8 mouse cellular contexts compared by ENCODE assay signal in the genomic region with DNA sequence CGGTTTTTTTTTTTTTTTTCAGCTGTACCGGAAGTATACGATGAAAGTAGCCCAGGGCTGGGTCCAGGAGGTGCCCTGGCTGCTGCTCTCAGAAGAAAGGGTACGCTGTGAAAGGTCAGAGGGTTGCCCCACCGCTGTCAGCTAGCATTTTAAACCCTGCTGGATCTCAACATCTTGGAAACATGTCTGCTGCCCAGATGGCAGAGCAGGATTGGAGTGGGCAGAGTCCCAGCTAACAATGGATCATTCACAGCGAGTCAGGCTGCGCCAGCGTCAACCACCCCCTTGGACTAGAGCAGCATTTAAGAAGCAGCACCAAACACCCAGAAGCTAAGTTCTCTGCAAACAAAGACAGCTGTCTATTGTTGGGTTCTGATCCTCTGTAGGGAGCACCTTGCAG. TPM values are rescaled to one million over a fixed set of nuclear protein-coding genes. Genes with fewer than 3 reads are reported as not detected.
A peak's percentile ranks its signal among the peaks of the same experiment; 100 is the strongest.
DNase-seq lines count a peak whose midpoint lies in the region; ATAC-seq and TF ChIP-seq lines count a peak whose summit lies in the region.

No protein-coding gene starts in this region.

- H3K9me3 ChIP-seq in hindbrain, embryonic 14.5 days (ENCODE audit: control insufficient read depth, low read length) = no peaks in the 10 kb centered on the region
- no peaks in the 10 kb centered on the region for H3K9me3 ChIP-seq in limb, embryonic 12.5 days

- H3K4me1 ChIP-seq in hindbrain, embryonic 14.5 days (replicated peaks; ENCODE audit: control insufficient read depth, insufficient read depth, low read length) = peaks cover 28% of the 10 kb centered on the region
- H3K4me1 ChIP-seq in limb, embryonic 12.5 days (replicated peaks) = peaks cover 23% of the 10 kb centered on the region

- peak overlapping the region; percentile 39; the same call in 1 of the 2 replicates for H3K4me3 ChIP-seq in gastrocnemius, adult 2 months
- no peak overlapping the region for H3K4me3 ChIP-seq in hindbrain, embryonic 14.5 days (replicated peaks; ENCODE audit: low read length)
- no peak overlapping the region for H3K4me3 ChIP-seq in limb, embryonic 12.5 days (replicated peaks)

- H3K27ac ChIP-seq in gastrocnemius, adult 2 months = no peak overlapping the region; the same call in 1 of the 2 replicates
- H3K27ac ChIP-seq in hindbrain, embryonic 14.5 days = peak overlapping the region; percentile 95
- H3K27ac ChIP-seq in limb, embryonic 12.5 days = peak overlapping the region; percentile 89

- ATAC-seq in hindbrain, embryonic 14.5 days (ENCODE audit: low FRiP score) = peak; percentile 77
- ATAC-seq in limb, embryonic 12.5 days (ENCODE audit: insufficient number of reproducible peaks, insufficient read depth, low FRiP score, low TSS enrichment, low read depth) = peak; percentile 20; the same call in 1 of the 2 replicates

- H3K9ac ChIP-seq in hindbrain, embryonic 14.5 days = peak overlapping the region; percentile 55
- no peak overlapping the region; the same call in 1 of the 2 replicates for H3K9ac ChIP-seq in limb, embryonic 12.5 days (replicated peaks)

- peak overlapping the region; percentile 46 for H3K4me2 ChIP-seq in hindbrain, embryonic 14.5 days (replicated peaks)
- H3K4me2 ChIP-seq in limb, embryonic 12.5 days = peak overlapping the region; percentile 42

- H3K27me3 ChIP-seq in hindbrain, embryonic 14.5 days (ENCODE audit: control insufficient read depth, insufficient read depth, low read length) = no peaks in the 10 kb centered on the region
- no peaks in the 10 kb centered on the region for H3K27me3 ChIP-seq in limb, embryonic 12.5 days

- 6% methylated on average over 8 of the region's 8 CpGs for WGBS in hindbrain, embryonic 14.5 days
- 18% methylated on average over 8 of the region's 8 CpGs for WGBS in limb, embryonic 12.5 days

- peak; percentile 26 for DNase-seq in gastrocnemius, adult 2 months
- no peak for DNase-seq in gastrocnemius, adult 8-10 months (ENCODE audit: low spot score in 2 of 2)
- peak; percentile 24 for DNase-seq in embryo, embryonic 11.5 days (ENCODE audit: low read depth, low spot score)
- peak; percentile 57 for DNase-seq in hindbrain, embryonic 14.5 days (ENCODE audit: low spot score)
- peak; percentile 79 for DNase-seq in right cerebral cortex, postnatal 36 days (ENCODE audit: low spot score in 2 of 2)
- no peak for DNase-seq in heart, postnatal 10 days
- DNase-seq in heart, adult 11 months = no peak

- no peaks in the 10 kb centered on the region for H3K36me3 ChIP-seq in hindbrain, embryonic 14.5 days (replicated peaks; ENCODE audit: control insufficient read depth, insufficient read depth)
- no peaks in the 10 kb centered on the region for H3K36me3 ChIP-seq in limb, embryonic 12.5 days

- no peak for TF ChIP-seq CTCF in gastrocnemius, adult 2 months (IDR thresholded peaks at IDR 0.05)

- intact Hi-C loops in gastrocnemius, adult 2 months (cut with DNase I) = no loop called here
- intact Hi-C loops in heart, postnatal 10 days (cut with DNase I) = no loop called here

RNA-seq across cellular contexts. Expression of a gene that starts 48.3 kb away (rescaled TPM):
- 1 to 10 TPM; 1.1 to 1.6 TPM for total RNA-seq in gastrocnemius, adult 2 months (2021)
- total RNA-seq in gastrocnemius, adult 8-10 months (2022) = 1 to 10 TPM in 3 of 4 experiments, under 1 TPM in 1; 0.75 to 1.3 (median 1.2) TPM
- 8.7 and 9.2 TPM in 2 replicates for polyA plus RNA-seq in hindbrain, embryonic 14.5 days (2014; fragmentation: Nextera tagmentation; extraction: Ambion mirVana)
- polyA plus RNA-seq in limb, embryonic 12.5 days (2016; fragmentation: Nextera tagmentation; extraction: Ambion mirVana) = 10.0 and 10.4 TPM in 2 replicates
- 1 to 10 TPM; 2.7 to 3.6 TPM for total RNA-seq in heart, postnatal 10 days (2021)

RNA-seq across cellular contexts. Expression of a gene that starts 52.1 kb away (rescaled TPM):
- total RNA-seq in gastrocnemius, adult 2 months (2021) = under 1 TPM; 0.33 to 0.38 TPM
- under 1 TPM; 0.34 to 0.46 (median 0.39) TPM for total RNA-seq in gastrocnemius, adult 8-10 months (2022)
- polyA plus RNA-seq in hindbrain, embryonic 14.5 days (2014; fragmentation: Nextera tagmentation; extraction: Ambion mirVana) = 1.3 and 1.5 TPM in 2 replicates
- 0.59 and 0.60 TPM in 2 replicates for polyA plus RNA-seq in limb, embryonic 12.5 days (2016; fragmentation: Nextera tagmentation; extraction: Ambion mirVana)
- total RNA-seq in heart, postnatal 10 days (2021) = 1 to 10 TPM; 1.0 to 1.6 TPM

Comparison
In these comparisons a context has a peak if more than half of its experiments do, and no peak if none do; other contexts are left out.
1. DNase-seq: peak in gastrocnemius, adult 2 months (single experiment), embryo, embryonic 11.5 days (single experiment), hindbrain, embryonic 14.5 days (single experiment) and right cerebral cortex, postnatal 36 days (2 of 2); none in gastrocnemius, adult 8-10 months (0 of 2), heart, postnatal 10 days (0 of 2) and heart, adult 11 months (single experiment).